ENCODE assay signal across 11 mouse cellular contexts in genomic region chr3:25679373-25679772, GRCm38 (mm10).
DNase-seq lines count a peak whose midpoint lies in the region; ATAC-seq lines count a peak whose summit lies in the region.
"Had no signal": no experiment of that assay in that cellular context is flagged by ENCODE, and none has a peak within 500 bp of the region (broad histone marks: within the 10 kb centered on the region; RNA-seq: fewer than 3 reads in every experiment).

No protein-coding gene starts in this region.

- ATAC-seq in forebrain, embryonic 14.5 days: peak; percentile 65
- no peak for ATAC-seq in forebrain, embryonic 12.5 days (ENCODE audit: low FRiP score)
- peak; percentile 51; the same call in 1 of the 2 replicates for ATAC-seq in neural tube, embryonic 14.5 days (ENCODE audit: low read depth)
- ATAC-seq in CD4-positive, CD25-positive, alpha-beta regulatory T cell, adult 4 months: no peak

- no peak overlapping the region for H3K4me2 ChIP-seq in forebrain, embryonic 14.5 days (ENCODE audit: low read length)
- H3K4me2 ChIP-seq in forebrain, embryonic 12.5 days: no peak overlapping the region
- H3K4me2 ChIP-seq in neural tube, embryonic 14.5 days (ENCODE audit: low read depth, low read length): no peak overlapping the region

- H3K9ac ChIP-seq in forebrain, embryonic 14.5 days (ENCODE audit: low read length): no peak overlapping the region
- no peak overlapping the region for H3K9ac ChIP-seq in forebrain, embryonic 12.5 days
- no peak overlapping the region for H3K9ac ChIP-seq in neural tube, embryonic 14.5 days (replicated peaks; ENCODE audit: low read depth, low read length)

- no peaks in the 10 kb centered on the region for H3K4me1 ChIP-seq in forebrain, embryonic 14.5 days (ENCODE audit: control insufficient read depth, insufficient read depth, low read length)
- no peaks in the 10 kb centered on the region for H3K4me1 ChIP-seq in forebrain, embryonic 12.5 days
- H3K4me1 ChIP-seq in neural tube, embryonic 14.5 days (ENCODE audit: control insufficient read depth, insufficient read depth, low read length): no peaks in the 10 kb centered on the region

- H3K36me3 ChIP-seq in forebrain, embryonic 14.5 days (ENCODE audit: control insufficient read depth, insufficient read depth, low read length): no peaks in the 10 kb centered on the region
- H3K36me3 ChIP-seq in forebrain, embryonic 12.5 days (replicated peaks): no peaks in the 10 kb centered on the region
- no peaks in the 10 kb centered on the region for H3K36me3 ChIP-seq in neural tube, embryonic 14.5 days (ENCODE audit: control insufficient read depth, insufficient read depth, low read length)

- H3K9me3 ChIP-seq in forebrain, embryonic 14.5 days (replicated peaks; ENCODE audit: control insufficient read depth, low read length): no peaks in the 10 kb centered on the region
- no peaks in the 10 kb centered on the region for H3K9me3 ChIP-seq in forebrain, embryonic 12.5 days
- H3K9me3 ChIP-seq in neural tube, embryonic 14.5 days (ENCODE audit: control insufficient read depth, low read length): no peaks in the 10 kb centered on the region

- no peaks in the 10 kb centered on the region for H3K27me3 ChIP-seq in forebrain, embryonic 14.5 days (replicated peaks; ENCODE audit: control insufficient read depth, insufficient read depth, low read length)
- H3K27me3 ChIP-seq in forebrain, embryonic 12.5 days: no peaks in the 10 kb centered on the region
- H3K27me3 ChIP-seq in neural tube, embryonic 14.5 days (ENCODE audit: control insufficient read depth, insufficient read depth, low read length): no peaks in the 10 kb centered on the region

- H3K27ac ChIP-seq in forebrain, embryonic 14.5 days (ENCODE audit: low read depth, low read length): no peak overlapping the region
- H3K27ac ChIP-seq in forebrain, embryonic 12.5 days: no peak overlapping the region
- no peak overlapping the region for H3K27ac ChIP-seq in neural tube, embryonic 14.5 days (ENCODE audit: low read depth, low read length)
- H3K27ac ChIP-seq: gastrocnemius, adult 2 months; macrophage had no signal

- peak; percentile 68 for DNase-seq in forebrain, embryonic 14.5 days (ENCODE audit: low spot score)
- DNase-seq in neural tube, embryonic 10.5 days (ENCODE audit: extremely low spot score, low spot score): no peak
- DNase-seq in layer of hippocampus, adult 18-20 months (ENCODE audit: low spot score in 2 of 2): peak; percentile 64 to 88
- DNase-seq in frontal cortex, adult 2 months (ENCODE audit: extremely low spot score in 1 of 2, low spot score in 1 of 2): no peak
- no peak for DNase-seq in urinary bladder, postnatal 36 days (ENCODE audit: low spot score in 2 of 2)
- DNase-seq: embryo, embryonic 11 days; gastrocnemius, adult 2 months had no signal

- no peak overlapping the region for H3K4me3 ChIP-seq in forebrain, embryonic 14.5 days (ENCODE audit: low read depth, low read length)
- H3K4me3 ChIP-seq in forebrain, embryonic 12.5 days (replicated peaks): no peak overlapping the region
- H3K4me3 ChIP-seq in neural tube, embryonic 14.5 days (ENCODE audit: low read depth, low read length): no peak overlapping the region
- H3K4me3 ChIP-seq: gastrocnemius, adult 2 months had no signal

- 62% methylated on average over 2 of the region's 2 CpGs for WGBS in forebrain, embryonic 14.5 days
- 83% methylated on average over 2 of the region's 2 CpGs for WGBS in forebrain, embryonic 12.5 days
- 76% methylated on average over 2 of the region's 2 CpGs for WGBS in neural tube, embryonic 14.5 days

Comparison
In these comparisons a context has a peak if more than half of its experiments do, and no peak if none do; other contexts are left out.
1. ATAC-seq: peak in forebrain, embryonic 14.5 days (single experiment) and neural tube, embryonic 14.5 days (single experiment); none in forebrain, embryonic 12.5 days (single experiment) and CD4-positive, CD25-positive, alpha-beta regulatory T cell, adult 4 months (single experiment).
2. DNase-seq: peak in forebrain, embryonic 14.5 days (single experiment) and layer of hippocampus, adult 18-20 months (2 of 2); none in neural tube, embryonic 10.5 days (single experiment), frontal cortex, adult 2 months (0 of 2) and urinary bladder, postnatal 36 days (0 of 2).